ENCODE assay signal across 15 mouse cellular contexts in the genomic region with DNA sequence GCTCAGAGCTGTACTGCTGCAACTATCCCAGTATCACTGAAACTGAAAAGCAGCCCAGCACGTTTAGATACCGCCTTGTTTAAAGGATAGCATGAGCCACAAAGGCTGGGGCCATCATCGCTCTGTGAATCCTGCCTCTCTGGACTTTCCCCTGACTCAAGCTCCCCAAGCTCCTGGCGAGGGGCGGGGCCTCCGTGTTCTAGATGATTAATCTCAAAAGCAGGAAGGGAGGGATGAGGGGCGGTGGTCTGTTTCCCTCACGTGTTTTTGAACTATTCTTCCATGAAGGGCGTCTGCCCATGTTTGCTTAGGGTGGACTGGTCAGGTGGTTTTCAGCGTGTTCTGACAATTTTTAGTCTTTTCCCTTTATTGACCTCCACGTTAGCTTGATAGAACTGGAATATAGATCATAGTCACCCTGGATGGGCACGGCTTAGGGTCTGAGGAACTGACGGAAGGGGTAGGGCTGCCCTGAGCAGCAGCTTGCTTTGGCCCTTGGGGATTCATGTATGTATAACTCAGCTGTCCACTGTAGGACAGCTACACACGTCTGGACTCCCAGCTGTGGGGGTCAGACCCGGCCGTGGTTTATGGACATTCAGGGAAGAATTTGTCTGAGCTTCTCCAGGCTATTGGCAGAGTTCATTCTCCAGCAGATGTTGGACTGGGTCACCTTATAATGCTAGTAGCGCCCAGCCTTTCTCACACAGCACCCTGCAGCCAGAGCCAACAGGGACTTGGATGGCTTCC. TPM values are rescaled to one million over a fixed set of nuclear protein-coding genes. Genes with fewer than 3 reads are reported as not detected.
DNase-seq lines count a peak whose midpoint lies in the region; ATAC-seq lines count a peak whose summit lies in the region.
"Had no signal": no experiment of that assay in that cellular context is flagged by ENCODE, and none has a peak within 500 bp of the region (broad histone marks: within the 10 kb centered on the region; RNA-seq: fewer than 3 reads in every experiment).

No protein-coding gene starts in this region.

- H3K4me1 ChIP-seq in intestine, embryonic 14.5 days (replicated peaks; ENCODE audit: control insufficient read depth, insufficient read depth, low read length): peaks cover 21% of the 10 kb centered on the region

- no peak overlapping the region for H3K4me3 ChIP-seq in intestine, embryonic 14.5 days (ENCODE audit: low read depth, low read length)
- H3K4me3 ChIP-seq: gastrocnemius, adult 2 months; hindbrain, embryonic 12.5 days; limb, embryonic 12.5 days had no signal

- ATAC-seq in intestine, embryonic 14.5 days (replicated peaks; ENCODE audit: low FRiP score, low TSS enrichment, low read depth): peak; percentile 50

- 64% methylated on average over 17 of the region's 17 CpGs for WGBS in intestine, embryonic 14.5 days

- intact Hi-C loops in gastrocnemius, postnatal 36 days (cut with DNase I): no loop called here

- peak; percentile 25 for DNase-seq in testis, postnatal 10 days (ENCODE audit: low spot score)
- no peak for DNase-seq in testis, postnatal 14 days (ENCODE audit: low spot score)
- no peak for DNase-seq in intestine, embryonic 14.5 days (ENCODE audit: low spot score)
- peak; percentile 69 to 82 for DNase-seq in kidney, postnatal 25 days
- DNase-seq in yolk sac, embryonic 10.5 days (ENCODE audit: low spot score): peak; percentile 72
- no peak for DNase-seq in gastrocnemius, postnatal 36 days
- DNase-seq in ovary, postnatal 10 days (ENCODE audit: low spot score): no peak
- no peak for DNase-seq in adrenal gland, adult 8-10 months
- DNase-seq: gastrocnemius, adult 2 months; spleen, adult 18-20 months had no signal

- peak overlapping the region; percentile 29; the same call in 1 of the 2 replicates for H3K27ac ChIP-seq in intestine, embryonic 14.5 days (ENCODE audit: low read depth)
- H3K27ac ChIP-seq: gastrocnemius, adult 2 months; hindbrain, embryonic 12.5 days; limb, embryonic 12.5 days had no signal

- no peaks in the 10 kb centered on the region for H3K36me3 ChIP-seq in intestine, embryonic 14.5 days (ENCODE audit: control insufficient read depth, insufficient read depth, low read length)
- H3K36me3 ChIP-seq: hindbrain, embryonic 12.5 days; limb, embryonic 12.5 days had no signal

- H3K27me3 ChIP-seq in intestine, embryonic 14.5 days (replicated peaks; ENCODE audit: control insufficient read depth, insufficient read depth, low read length): no peaks in the 10 kb centered on the region
- H3K27me3 ChIP-seq: hindbrain, embryonic 12.5 days; limb, embryonic 12.5 days had no signal

- no peak overlapping the region for H3K9ac ChIP-seq in intestine, embryonic 14.5 days (ENCODE audit: low read length)
- H3K9ac ChIP-seq: hindbrain, embryonic 12.5 days; limb, embryonic 12.5 days had no signal

- H3K4me2 ChIP-seq in intestine, embryonic 14.5 days (ENCODE audit: low read length): no peak overlapping the region
- H3K4me2 ChIP-seq: hindbrain, embryonic 12.5 days; limb, embryonic 12.5 days had no signal

- H3K9me3 ChIP-seq in intestine, embryonic 14.5 days (ENCODE audit: control insufficient read depth, low read length): no peaks in the 10 kb centered on the region
- H3K9me3 ChIP-seq: hindbrain, embryonic 12.5 days had no signal

RNA-seq across cellular contexts. Expression of gene Tmem174, which starts 14.2 kb away (rescaled TPM):
- polyA plus RNA-seq in intestine, embryonic 14.5 days (2014; fragmentation: Nextera tagmentation; extraction: Ambion mirVana): 0.15 and 0.20 TPM in 2 replicates
- total RNA-seq in gastrocnemius, postnatal 36 days (2021): not detected
- not detected for total RNA-seq in adrenal gland, adult 8-10 months (2022)
- total RNA-seq: ES-E14; gastrocnemius, adult 2 months; layer of hippocampus, postnatal 10 days; monocyte, adult 5-6 weeks had no signal
- polyA plus RNA-seq: hindbrain, embryonic 12.5 days; limb, embryonic 12.5 days had no signal

RNA-seq across cellular contexts. Expression of gene Tmem171, which starts 43.2 kb away (rescaled TPM):
- polyA plus RNA-seq in intestine, embryonic 14.5 days (2014; fragmentation: Nextera tagmentation; extraction: Ambion mirVana): 18.1 and 19.7 TPM in 2 replicates
- under 1 TPM; 0.37 to 0.71 TPM for total RNA-seq in gastrocnemius, postnatal 36 days (2021)
- under 1 TPM in 3 of 4 experiments, not detected in 1; 0.40 to 0.80 (median 0.55) TPM for total RNA-seq in adrenal gland, adult 8-10 months (2022)
- total RNA-seq: ES-E14; layer of hippocampus, postnatal 10 days; monocyte, adult 5-6 weeks had no signal

Comparison
In these comparisons a context has a peak if more than half of its experiments do, and no peak if none do; other contexts are left out.
1. DNase-seq: peak in testis, postnatal 10 days (single experiment), kidney, postnatal 25 days (2 of 2) and yolk sac, embryonic 10.5 days (single experiment); none in testis, postnatal 14 days (single experiment), intestine, embryonic 14.5 days (single experiment), gastrocnemius, postnatal 36 days (0 of 2), ovary, postnatal 10 days (single experiment) and adrenal gland, adult 8-10 months (single experiment).